Mouse (Mus musculus) thymus, postnatal 10 days (tissue): ENCODE measurements around the gene Mfsd6l.

Experiments used
- DNase-seq, 2 experiments: peaks; one replicate each; pipeline ENCODE4 v3.0.0; 2021; ENCODE audit warnings: low spot score in 2 of 2

The Mfsd6l gene

GRCm38 (mm10) chr11:68601486-68601991 lies 45.6 kb downstream of the Mfsd6l start:
- DNase-seq, result no peak

DNA sequence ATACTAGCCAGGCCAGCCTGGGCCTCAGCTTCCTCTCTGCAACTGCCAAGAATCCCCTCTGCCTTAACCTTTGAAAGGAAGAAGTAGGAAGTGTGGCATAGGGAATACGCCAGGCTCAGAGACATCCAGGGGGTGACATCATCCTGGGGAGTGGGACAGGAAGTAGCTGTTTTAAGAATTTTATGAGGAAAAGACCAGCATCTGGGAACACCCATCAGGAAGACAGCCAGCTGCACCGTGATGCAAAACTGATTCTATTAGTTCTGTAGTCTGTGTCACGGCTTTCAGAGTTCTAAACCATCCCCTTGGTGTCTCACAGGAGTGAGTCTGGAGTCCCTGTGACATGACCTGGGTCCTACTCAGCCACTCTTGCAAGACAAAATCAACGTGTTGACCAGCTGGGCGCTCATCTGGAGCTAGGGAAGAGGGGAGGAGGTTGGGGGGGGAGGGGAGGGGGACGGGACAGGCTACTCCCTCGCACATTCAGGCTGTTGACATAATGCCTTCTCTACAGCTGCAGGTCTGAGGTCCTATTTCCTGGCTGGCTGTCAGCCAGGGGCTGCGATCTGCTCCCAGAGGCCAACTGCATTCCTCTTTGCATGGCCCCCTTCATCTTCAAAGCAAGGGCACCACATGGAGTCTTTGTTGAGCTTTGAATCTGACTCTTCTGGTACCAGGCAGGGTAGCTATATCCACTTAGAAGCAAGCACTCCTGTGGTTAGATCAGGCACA lies 46.4 kb downstream of the Mfsd6l start:
- no peak for DNase-seq

GRCm38 (mm10) chr11:68607046-68607445 lies 51.1 kb downstream of the Mfsd6l start:
- DNase-seq, result no peak
